Mouse (Mus musculus) spleen, adult 18-20 months (tissue): ENCODE measurements around the gene Slc25a22.
A peak's percentile ranks its signal among the peaks of the same experiment; 100 is the strongest.
"Not testable (repeated sequence)": the region's sequence is repeated elsewhere in the genome, so short reads cannot be mapped to it uniquely, and the experiment has no call there.

Source experiments
- DNase-seq, 2 experiments: peaks; one replicate each; pipeline ENCODE4 v3.0.0; 2022; ENCODE audit warnings: mixed read lengths in 2 of 2

Slc25a22 gene

DNA sequence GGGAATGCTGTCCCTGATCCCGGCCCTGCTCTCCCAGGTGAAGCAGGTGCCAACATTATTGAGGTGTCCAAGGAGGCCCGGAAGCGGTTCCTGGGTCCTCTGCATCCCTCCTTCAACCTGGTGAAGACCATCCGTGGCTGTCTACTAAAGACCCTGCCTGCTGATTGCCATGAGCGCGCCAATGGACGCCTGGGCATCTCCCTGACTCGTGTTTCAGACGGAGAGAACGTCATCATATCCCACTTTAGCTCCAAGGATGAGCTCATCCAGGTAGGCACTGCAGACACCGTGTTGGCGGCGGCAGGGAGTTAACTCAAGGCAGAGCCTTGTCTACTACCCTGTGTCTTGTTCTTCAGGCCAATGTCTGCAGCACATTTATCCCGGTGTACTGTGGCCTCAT lies 19.5 kb upstream of the Slc25a22 start:
- DNase-seq: no peak

DNA sequence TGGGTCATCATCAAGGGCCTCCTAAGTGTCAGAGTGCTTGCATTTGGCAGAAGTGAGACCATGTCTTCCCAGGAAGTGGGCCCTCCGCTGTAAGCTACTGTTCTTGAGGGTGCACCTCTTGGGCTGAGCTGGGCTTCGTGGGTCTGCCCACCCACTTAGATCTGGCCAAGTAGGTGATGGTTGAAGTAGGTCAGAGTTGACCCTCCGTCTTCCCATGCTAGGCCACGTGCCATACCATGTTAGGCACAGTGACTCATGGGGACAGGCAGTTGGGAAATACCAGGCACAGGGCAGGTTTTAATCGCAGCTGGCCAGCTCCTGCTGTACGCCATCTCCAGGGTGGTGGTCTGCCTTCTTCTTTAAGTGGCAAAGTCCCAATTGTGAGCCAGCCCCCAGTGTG lies 19.0 kb upstream of the Slc25a22 start:
- DNase-seq: no peak

DNA sequence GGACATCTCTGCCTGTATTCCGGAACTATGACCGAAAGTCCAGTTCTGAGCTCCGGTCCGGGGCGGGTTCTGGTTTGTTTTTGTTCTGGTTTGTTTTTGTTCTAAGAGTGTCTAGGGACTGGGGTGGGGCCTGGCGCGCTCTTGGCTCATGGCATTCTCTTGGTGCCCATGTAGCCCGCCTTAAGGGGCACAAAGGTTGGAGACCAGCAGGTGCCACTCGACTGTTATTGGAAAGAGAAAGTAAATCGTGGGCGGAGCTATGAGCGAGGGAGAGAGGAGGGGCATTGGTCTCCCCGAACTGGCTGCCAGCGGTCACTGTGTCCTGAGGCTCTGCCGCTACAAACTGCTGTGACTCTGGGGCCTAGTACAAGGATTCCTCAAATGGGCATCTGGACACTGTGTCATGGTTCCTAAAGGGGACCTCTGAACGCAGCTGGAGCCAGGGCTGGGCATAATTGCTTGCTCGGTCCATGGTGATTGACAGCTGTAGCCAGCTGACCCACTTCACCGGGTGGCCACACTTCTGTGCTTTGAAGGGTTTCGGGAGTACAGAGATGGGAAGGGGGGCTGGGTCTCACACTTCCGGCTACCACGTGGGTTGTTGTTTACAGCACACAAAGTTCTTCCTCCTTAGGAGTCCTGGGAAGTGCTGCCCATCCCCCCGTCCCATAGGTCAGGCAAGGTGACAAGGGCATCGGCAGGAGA lies 18.1 kb upstream of the Slc25a22 start:
- peak; percentile 51 to 64 for DNase-seq

DNA sequence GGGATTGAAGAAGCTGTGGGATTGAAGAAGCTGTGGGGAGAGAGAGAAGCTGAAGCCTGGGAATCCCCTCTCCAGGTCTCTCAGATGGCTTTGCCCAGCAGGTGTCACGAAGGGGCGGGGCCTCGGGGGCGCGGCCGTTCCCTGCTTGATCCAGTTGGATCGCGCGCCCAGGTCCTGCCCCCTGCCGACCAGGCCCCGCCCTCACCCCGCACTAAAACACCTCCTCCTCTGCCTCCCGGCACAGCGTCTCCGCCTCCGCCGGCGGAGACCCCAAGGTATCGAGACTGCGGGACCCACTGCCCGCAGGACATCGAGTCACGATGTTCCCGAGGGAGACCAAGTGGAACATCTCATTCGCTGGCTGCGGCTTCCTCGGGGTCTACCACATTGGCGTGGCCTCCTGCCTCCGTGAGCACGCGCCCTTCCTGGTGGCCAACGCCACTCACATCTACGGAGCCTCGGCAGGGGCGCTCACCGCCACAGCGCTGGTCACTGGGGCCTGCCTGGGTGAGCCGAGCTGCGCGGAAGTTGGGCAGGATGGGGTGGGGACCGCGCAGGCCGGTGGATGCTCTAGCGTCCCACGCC lies 17.4 kb upstream of the Slc25a22 start, which contains the start of gene Pnpla2:
Gene Pnpla2, plus strand, starts transcription at position 232 of the 585 bp plus-strand sequence.
- DNase-seq: peak; percentile 91 to 97

DNA sequence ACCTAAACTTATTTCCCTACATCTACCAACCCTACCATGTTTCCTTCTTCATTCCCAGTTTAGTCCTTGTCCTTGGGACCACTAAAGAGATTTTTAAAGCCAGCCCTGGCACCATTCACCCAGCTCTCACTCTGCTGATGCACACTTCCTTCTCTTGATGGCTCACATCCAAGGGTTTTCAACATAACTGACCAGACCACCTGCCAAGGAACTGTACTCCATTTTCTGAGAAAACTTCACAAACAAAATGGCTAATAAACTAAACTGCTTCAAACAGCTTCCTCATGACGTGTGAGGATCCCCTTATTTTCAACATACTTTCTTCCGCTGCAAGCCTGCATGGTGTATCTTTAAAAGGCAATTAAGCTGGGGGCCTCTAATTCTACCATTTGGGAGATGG lies 15.9 kb upstream of the Slc25a22 start:
- no peak for DNase-seq

DNA sequence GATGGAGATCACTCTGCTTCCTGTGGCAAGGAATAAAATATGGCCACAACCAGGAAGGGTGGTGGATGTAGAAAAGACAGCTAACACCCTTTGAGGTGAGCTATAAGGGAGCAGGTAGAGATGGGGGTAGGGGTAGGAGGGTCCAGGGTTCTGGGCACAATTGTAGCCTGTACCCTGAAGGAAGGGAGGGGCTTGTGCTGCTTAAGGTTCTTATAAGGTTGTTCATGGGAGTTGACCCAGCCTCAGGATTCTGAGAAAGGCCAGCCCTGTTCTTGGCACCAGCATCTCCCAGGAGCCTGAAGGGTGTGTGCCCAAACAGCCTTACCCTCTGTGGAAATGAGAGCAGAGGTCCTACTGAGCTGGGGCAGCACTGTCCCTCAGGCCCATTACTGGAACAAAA lies 14.2 kb upstream of the Slc25a22 start:
- no peak for DNase-seq

DNA sequence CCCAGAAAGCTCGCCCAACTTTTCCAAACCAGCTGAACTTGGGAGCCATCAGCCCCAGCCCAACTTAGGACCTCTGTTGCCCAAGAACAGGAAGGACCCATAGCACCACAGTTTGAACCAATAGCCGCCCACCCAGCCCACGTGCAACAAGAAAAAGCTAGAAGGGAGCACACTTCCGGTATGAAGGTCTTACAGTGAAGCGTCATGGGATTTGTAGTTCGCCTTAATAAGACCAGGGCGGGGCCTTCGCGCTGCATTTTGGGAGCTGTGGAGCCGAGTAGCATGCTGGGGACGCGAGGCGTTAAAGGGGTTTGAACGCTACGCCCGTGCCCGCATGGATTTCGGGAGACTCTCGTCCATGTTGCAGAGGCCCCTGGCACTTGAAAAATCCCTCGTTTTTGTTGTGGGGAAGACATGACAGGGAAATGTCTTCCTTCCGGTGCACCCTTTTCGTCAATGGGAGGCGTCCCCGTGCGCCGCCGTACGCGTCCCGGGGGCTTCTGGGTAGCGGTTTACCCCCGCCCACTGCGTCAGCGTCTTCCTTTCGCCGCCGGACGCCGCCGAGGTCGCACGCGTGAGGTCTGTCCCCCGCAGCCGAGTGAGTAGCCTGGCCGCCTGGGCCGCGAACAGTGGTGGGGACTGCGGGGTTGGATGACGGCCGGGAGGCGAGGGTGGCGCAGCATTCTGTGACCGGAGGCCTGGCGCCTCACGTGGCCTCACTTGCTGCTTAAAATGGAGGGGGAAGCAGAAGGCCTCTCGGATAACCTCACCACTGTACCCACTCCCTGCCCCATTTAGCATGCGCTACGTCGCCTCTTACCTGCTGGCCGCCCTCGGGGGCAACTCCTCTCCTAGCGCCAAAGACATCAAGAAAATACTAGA lies 9.7 kb upstream of the Slc25a22 start, which contains the start of gene Rplp2:
Gene Rplp2, plus strand, starts transcription at position 261 of the 882 bp plus-strand sequence.
- DNase-seq: peak; percentile 89 to 94

DNA sequence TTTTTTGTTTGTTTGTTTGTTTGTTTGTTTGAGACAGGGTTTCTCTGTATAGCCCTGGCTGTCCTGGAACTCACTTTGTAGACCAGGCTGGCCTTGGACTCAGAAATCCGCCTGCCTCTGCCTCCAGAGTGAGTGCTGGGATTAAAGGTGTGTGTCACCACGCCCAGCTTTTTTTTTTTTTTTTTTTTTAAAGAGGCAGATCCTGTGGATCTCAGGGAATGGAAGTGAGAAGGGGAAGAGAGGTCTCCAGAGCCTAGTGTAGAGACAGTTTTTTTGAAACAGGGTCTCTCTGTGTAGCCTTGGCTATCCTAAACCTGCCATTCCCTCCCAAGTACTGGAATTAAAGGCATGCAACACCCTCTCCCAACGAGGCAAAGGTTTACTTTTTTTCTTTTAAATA lies 8.7 kb upstream of the Slc25a22 start:
- not testable (repeated sequence) for DNase-seq

DNA sequence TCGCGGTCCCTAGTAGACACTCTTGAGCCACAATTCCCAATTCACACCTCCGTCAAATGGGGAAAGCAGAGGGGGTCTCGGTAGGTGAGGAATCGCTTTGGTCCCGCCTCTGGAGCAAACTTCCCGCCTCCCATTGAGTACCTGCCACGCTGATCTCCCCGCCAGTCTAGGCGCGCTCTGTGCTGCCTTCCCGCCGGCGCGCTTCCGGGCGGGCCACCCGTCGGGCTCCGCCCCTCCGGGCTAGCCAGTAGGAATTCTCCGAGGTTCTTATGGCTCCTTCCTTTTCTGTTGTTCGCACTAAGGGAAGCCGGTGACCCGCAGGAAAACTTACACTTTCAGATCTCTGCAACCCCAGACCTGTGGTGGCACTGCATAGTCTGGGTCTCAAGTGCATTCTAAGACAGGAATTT lies 6.1 kb upstream of the Slc25a22 start, which contains the start of gene Pidd1:
Gene Pidd1, minus strand, starts transcription at position 198 of the 410 bp plus-strand sequence.
- peak; percentile 26 to 44 for DNase-seq

DNA sequence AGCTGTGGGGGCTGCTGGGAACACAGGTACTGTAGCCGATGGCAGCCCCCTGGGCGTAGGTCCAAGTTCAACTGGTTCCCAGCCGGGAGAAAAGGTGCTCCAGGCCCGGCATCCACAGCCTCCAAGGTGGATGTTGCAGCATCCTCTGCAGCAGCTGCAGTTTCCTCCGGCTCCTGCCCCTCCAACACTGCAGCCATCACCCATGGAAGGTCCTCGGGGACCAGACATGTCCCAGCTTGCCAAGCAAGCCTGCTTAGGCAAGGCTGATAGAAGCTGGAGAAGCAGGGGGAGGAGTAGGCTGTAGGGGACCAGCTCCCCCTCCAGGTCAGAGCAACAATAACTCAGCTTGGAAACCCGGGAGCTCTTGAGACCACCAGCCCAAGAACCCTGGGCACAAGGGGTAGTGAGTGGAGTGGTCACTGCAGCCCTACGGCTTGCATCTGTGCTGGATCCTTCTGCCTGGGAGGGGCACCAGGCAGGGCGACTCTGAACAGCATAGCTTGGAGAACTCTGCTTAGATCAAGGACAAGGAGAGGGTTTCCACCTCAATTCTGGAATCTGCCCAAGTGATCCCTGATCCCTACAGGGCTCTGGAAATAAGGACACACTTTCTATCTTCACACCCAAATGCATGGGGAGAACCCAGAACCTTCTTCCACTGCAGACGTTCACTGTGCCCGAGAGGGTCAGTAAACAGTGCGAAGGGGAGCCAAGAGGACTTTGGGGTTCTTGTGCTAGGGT lies 5.6 kb upstream of the Slc25a22 start:
- no peak for DNase-seq

DNA sequence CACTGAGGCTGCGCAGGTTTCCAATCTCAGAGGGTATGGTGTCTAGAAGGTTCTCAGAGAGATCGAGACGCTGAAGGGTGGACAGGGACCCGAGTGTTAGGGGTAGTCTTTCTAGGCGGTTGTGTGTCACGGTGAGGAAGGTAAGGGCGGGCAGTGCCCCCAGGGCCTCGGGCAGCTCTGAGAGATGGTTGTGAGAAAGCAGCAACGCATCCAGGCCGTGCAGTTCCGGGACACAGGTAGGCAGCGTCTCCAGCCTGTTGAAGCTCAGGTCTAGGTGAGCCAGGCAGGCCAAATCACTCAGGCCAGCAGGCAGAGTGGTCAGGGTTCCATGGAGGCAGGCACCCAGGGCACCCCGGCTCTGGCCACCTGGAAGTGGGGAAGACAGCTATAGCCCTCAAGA lies 4.5 kb upstream of the Slc25a22 start:
- no peak for DNase-seq

DNA sequence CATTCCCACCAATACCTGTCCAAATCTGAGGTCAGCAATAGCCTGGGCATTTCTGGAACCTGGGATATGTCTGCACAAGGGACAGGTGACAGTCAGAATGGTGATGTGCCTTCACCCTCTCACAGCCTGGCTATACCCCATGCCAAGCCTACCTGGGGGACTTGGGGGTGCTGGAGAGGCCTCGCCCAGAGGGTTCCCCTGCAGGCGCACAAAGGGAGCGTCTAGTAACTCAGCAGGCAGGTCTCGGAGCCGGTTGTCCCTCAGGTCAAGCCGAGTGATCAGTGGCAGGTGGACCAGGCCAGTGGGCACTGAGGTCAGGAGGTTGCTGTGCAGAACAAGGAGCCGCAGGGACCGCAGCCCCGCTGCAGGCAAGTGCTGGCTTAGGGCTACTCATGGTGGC lies 3.8 kb upstream of the Slc25a22 start:
- DNase-seq: no peak

DNA sequence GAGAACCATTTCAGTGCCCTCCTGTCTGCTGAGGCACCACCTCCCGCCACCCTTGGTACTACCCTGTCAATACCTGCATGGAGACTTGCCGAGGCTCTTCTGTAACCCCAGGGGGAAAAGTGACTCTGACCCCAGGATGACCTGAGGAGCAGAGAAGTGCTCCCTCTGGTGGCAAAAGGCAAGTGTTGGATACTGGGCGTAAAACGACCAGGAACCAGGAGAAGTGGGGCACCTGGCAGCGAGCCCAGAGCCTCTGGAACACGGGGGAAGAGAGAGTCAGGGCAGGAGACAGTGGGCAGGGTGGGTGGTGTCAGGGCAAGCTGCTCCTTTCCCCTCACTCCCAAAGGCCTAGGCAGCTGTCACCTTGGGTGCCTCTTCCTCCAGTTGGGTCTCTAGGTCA lies 2.9 kb upstream of the Slc25a22 start:
- DNase-seq: peak; percentile 15 to 41

DNA sequence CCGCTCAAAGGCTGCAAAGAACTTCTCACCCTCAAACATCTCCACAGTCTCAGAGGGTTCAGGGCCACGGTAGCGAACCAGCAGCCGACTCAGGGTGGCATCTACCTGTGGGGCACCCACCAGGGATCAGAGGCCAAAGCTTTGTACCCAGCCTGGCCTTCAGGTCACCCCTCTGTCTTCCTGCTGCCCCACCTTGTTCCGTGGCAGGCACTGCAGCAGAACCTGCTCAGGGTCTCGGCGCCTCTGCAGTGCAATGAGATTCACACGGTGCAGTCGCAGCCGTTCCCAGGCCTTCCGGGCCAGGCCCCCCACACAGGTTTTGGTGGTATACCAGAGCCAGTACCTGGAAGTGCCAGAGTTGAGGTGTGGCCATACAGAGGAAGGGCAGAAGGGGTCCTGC lies 2.1 kb upstream of the Slc25a22 start:
- DNase-seq: no peak

DNA sequence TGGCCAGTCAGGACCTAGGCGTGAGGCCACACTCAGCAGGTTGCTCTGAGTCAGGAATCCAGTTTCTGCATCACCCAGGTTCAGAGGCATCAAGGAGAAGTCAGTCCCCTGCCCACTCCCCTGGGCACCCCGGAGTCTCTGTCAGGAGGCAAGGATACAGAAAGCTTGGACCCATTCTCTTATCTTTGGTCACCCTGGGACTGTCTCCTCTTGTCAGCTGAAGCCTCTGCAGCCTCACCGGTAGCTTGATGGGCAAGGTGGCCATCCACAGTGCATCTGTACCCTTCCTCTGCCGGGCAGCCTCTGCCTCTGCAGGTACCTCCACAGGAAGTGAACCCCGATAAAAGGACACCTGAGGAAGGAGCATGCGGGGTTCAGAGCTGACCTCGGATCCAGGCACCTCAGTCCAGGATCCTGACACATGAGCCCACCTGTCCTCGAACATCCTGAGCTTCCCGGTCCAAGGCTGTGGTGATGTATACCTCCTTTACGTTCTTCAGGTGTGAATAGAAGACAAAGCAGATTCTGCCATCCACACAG lies 1.5 kb upstream of the Slc25a22 start:
- no peak for DNase-seq

DNA sequence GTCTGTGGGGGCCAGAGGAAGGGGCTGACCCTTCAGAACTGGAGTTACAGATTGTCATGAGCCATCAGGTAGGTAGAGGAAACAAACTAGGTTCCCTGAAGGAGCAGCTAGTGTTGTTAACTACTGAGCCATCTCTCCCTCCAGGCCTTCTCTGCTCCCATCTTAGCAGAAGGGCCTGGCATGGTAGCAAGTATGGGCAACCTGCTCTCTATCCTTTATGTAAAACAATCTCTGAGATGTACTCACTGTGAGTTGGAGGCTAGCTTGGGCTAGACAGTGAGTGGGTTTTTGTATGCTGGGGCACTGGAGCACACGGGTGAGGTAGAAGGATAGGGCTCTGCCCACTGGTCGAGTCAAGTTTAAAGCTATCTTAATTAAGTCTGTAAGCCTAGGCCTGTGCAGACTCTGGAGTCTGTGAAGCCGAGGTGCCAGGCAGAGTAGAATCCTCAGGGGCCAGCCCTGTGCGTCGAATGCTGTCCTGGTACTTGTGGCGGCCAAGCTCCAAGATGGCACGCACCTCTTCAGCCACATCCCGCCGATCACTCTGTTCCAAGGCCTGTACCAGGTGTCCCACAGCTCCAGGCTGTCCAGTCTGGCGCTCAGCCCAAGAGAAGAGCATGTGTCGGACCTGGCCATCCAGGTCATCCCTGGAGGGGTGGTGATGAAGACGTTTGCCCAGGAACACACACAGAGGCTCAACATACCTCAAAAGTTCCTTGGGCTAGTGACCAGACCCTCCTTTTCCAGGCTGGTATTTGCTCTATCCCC lies 693 bp upstream of the Slc25a22 start:
- DNase-seq: no peak

DNA sequence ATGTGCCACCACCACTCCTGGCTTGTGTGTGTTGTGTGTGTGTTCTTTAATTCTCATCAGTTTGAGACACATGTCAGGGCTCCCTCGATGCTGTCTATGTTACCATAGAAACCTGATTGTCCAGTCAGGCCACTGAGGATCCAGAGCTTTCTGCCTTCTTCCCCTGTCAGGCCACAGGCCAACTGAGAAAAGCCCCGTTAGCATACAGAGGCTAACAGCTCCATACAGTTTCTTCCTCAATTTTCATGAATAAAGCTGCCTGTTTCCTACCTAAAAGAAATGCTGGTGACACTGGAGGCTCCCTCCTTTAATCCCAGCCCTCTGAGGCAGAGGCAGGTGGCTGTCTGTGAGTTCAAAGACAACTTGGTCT lies 1.2 kb downstream of the Slc25a22 start:
- no peak for DNase-seq

DNA sequence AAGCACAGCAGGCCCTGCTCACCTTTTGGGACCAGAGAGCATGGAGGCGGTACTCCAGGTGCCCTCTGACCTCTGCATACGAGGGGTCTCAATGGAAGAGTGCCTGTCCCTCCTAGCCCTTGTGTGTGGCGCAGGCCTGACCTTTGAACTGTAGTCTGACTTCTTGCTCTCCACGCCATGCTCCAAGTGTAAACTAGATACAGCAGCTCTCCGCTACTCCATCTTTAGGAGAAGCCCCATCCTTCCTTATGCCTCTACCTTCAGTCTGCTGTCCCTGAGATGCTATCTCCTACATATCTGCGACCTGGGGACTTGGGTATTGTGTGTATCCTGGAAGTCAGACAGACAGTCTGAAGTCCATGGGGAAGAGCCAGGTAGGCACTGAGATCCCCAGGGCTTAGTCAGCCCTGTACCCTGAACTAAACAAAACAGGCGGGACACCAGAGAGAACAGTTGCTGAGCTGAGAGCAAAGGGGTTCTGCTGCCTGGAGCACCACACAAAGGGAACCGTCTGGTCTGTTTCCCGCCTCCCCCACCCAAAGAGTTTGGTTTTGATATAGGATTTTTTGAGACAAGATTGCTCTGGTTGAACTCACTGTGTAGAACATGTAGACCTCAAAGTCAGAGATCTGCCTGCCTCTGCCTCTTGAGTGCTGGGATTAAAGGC lies 1.7 kb downstream of the Slc25a22 start:
- DNase-seq: no peak

DNA sequence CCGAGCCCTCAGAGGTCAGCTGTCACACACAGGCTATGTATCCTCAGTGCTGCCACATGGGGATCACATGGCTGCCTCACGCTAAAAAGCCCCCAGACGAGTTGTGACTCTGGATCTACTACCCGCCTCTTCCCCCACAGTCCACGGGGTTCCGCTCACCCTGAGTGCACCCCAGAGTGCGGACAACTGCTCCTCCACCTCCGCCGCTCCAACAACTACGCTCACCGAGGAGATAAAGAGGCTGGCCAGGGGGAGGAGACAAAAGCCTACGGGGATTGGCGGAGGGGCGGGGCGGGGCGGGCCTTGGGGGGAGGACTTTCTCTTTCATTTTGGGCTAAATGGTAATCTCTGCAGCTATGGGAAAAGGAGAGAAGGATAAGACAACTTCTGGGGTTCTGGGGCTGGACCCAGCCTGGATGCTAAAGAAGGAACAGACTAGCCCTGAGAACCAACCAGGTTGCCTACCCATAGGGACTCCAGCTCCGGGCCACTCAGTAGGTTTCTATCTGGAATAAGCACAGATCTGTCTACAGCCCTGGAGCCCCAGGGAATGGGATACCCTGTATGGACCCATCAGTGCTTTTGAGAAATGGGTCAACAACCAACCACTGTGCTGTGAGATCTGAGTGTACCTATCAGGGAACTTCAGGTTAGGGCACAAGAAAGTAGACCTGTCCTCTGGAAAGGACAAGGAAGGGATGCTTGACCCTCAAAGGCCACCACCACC lies 2.4 kb downstream of the Slc25a22 start:
- peak; percentile 40 to 56 for DNase-seq

DNA sequence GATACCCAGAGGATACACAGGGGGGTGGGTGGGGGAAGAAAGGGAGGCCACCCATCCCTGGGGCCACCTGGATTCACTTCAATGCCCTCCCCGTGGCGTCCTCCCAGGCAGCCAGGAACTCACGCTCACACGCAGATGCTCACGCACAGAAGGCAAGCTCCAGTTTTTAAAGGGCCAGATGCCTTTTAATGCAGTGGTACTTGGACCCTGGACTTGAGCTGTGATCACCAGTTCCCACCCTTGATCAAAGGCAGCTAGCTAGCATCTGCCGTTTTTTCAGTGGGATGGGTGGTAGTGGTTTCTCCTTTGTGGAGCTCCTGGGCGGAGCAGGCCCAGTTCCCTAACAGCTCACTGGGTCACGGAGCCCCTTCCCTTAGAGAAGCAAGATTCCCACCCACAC lies 3.2 kb downstream of the Slc25a22 start:
- no peak for DNase-seq
